Mouse (Mus musculus) heart, embryonic 11.5 days (tissue): ENCODE measurements at regions not wholly inside any gene's neighbourhood (a gene's known extent, or its start where the extent isn't known, plus 50 kb on each side); places are given as distances from the start of the nearest gene placed in this dataset.

Source experiments
- ATAC-seq: fragments of 200-750 bp; cut with Nextera tagmentation; replicated peaks from 2 replicates; pipeline ENCODE4 v1.8.0; 2017; ENCODE audit warnings: moderate library complexity; ENCODE audit not compliant: insufficient number of reproducible peaks, low FRiP score, low TSS enrichment
- H3K27ac ChIP-seq: fragments of 300-500 bp; sonication (generic); 2 replicates; pipeline ENCODE4 v1.5.1; 2014; ENCODE audit warnings: mild to moderate bottlenecking, low read depth, low read length
- H3K27me3 ChIP-seq: fragments of 300-500 bp; sonication (generic); 2 replicates; pipeline ENCODE4 v1.6.1; 2014; ENCODE audit warnings: mild to moderate bottlenecking, low read length, mixed read lengths; ENCODE audit not compliant: control insufficient read depth, insufficient read depth
- H3K36me3 ChIP-seq: fragments of 300-500 bp; sonication (generic); 2 replicates; pipeline ENCODE4 v1.6.1; 2014; ENCODE audit warnings: mild to moderate bottlenecking, low read length, moderate library complexity, mixed read lengths; ENCODE audit not compliant: control insufficient read depth, insufficient read depth
- H3K4me1 ChIP-seq: fragments of 300-500 bp; sonication (generic); 2 replicates; pipeline ENCODE4 v1.6.1; 2014; ENCODE audit warnings: low read length; ENCODE audit not compliant: control insufficient read depth, insufficient read depth
- H3K4me2 ChIP-seq: fragments of 300-500 bp; sonication (generic); 2 replicates; pipeline ENCODE4 v1.6.1; 2014; ENCODE audit warnings: mild to moderate bottlenecking, moderate library complexity
- H3K4me3 ChIP-seq: fragments of 300-500 bp; sonication (generic); 2 replicates; pipeline ENCODE4 v1.5.1; 2014; ENCODE audit warnings: low read depth, low read length
- H3K9ac ChIP-seq: fragments of 300-500 bp; sonication (generic); 2 replicates; pipeline ENCODE4 v1.6.1; 2014; ENCODE audit warnings: mild to moderate bottlenecking, low read depth, low read length, moderate library complexity
- H3K9me3 ChIP-seq: fragments of 300-500 bp; sonication (generic); replicated peaks from 2 replicates; pipeline ENCODE4 v1.6.1; 2016; ENCODE audit warnings: low read length; ENCODE audit not compliant: control insufficient read depth
- WGBS: fragments of 180-500 bp; shearing (Covaris S2); extraction: QIAGEN DNeasy Blood & Tissue Kit; methylation state at CpG from one replicate; pipeline ENCODE4 v1.1.7; 2014; ENCODE audit not compliant: insufficient replicate concordance; 5-methylcytosine and 5-hydroxymethylcytosine counted together

DNA sequence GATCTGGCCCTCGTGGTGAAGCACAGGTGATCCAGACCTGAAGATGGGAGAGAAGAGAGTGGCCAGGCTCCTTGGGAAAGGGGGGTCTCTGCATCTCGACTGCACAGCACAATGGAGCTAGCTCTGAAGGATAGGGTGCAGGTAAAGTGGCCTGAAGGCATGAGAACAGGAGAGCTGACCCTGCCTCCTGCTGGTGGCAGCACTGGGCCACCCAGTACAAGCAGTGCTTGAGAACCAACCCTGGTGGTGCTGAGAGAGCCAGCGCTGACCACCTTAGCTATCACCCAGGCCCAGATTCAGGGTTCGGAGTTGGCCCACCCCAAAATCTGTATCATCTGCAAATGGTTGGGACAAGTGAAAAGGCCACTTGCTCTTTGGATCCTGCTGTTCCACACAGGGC lies 66.2 kb downstream of the A730009L09Rik start:
- H3K27me3 ChIP-seq, result no peaks in the 10 kb centered on the region
- ATAC-seq, result no peak
- no peak overlapping the region for H3K9ac ChIP-seq
- H3K4me3 ChIP-seq, result no peak overlapping the region
- H3K9me3 ChIP-seq, result no peaks in the 10 kb centered on the region
- no peaks in the 10 kb centered on the region for H3K36me3 ChIP-seq
- 71% methylated on average over 4 of the region's 4 CpGs for WGBS
- H3K27ac ChIP-seq, result no peak overlapping the region
- H3K4me2 ChIP-seq, result no peak overlapping the region
- H3K4me1 ChIP-seq, result no peaks in the 10 kb centered on the region

DNA sequence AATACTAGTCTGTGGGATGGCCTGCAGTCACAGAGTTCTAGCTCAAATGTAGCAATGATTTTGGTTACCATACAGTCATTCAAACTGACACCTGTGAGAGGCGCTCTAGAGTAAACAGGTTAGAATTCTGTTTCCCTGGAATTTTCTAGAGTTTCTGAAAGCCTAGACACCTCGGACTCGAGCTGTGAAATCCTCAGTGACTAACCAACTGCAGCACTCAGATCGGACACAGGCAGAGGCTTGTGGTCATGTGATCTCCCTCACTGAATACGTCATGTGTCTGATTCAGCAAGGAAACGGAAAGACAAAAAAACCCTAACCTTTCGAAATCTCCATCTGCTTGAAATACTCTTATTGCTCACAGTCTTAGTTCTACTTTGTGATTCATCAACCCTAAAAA lies 68.4 kb downstream of the A730009L09Rik start:
- H3K27ac ChIP-seq, result no peak overlapping the region
- H3K9ac ChIP-seq, result no peak overlapping the region
- no peak for ATAC-seq
- no peaks in the 10 kb centered on the region for H3K36me3 ChIP-seq
- no peak overlapping the region for H3K4me3 ChIP-seq
- H3K9me3 ChIP-seq, result no peaks in the 10 kb centered on the region
- no peaks in the 10 kb centered on the region for H3K4me1 ChIP-seq
- WGBS, result 80% methylated on average over 7 of the region's 7 CpGs
- H3K27me3 ChIP-seq, result no peaks in the 10 kb centered on the region
- H3K4me2 ChIP-seq, result no peak overlapping the region

- no peak overlapping the region for H3K4me3 ChIP-seq
- H3K9ac ChIP-seq, result no peak overlapping the region
- H3K4me2 ChIP-seq, result no peak overlapping the region
- no peak overlapping the region for H3K27ac ChIP-seq
- H3K9me3 ChIP-seq, result no peaks in the 10 kb centered on the region
- no peaks in the 10 kb centered on the region for H3K36me3 ChIP-seq
- no peaks in the 10 kb centered on the region for H3K4me1 ChIP-seq
- ATAC-seq, result no peak
- 84% methylated on average over 19 of the region's 19 CpGs for WGBS
- no peaks in the 10 kb centered on the region for H3K27me3 ChIP-seq
These were observed 68.9 kb downstream of the A730009L09Rik start for GRCm38 (mm10) chr16:84583773-84584229.

GRCm38 (mm10) chr16:84584724-84585399 lies 69.9 kb downstream of the A730009L09Rik start:
- Histone ChIP-seq H3K4me1 (no peaks in the 10 kb centered on the region), H3K36me3 (no peaks in the 10 kb centered on the region), H3K27ac (no peak overlapping the region), H3K4me3 (no peak overlapping the region), H3K4me2 (no peak overlapping the region), H3K9me3 (no peaks in the 10 kb centered on the region), H3K9ac (no peak overlapping the region), H3K27me3 (no peaks in the 10 kb centered on the region)
- 79% methylated on average over 14 of the region's 14 CpGs for WGBS
- no peak for ATAC-seq

DNA sequence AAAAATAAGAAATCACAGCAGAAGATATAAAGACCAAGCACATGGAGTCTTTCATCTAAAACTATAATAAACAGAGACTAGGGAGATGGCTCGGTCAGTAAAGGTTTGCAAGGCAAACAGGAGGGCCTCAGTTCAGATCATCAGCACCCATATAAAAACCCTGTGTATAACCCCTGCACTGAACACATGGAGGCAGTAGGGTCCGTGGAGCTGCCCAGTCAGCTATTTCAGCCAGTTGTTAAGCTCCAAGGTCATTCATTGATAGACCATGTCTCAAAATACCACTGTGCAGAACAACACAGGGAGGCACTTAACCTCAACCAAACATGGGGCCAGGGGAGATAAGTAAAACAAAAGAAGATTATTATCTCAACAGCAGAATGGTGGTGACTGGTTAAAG lies 78.1 kb downstream of the A730009L09Rik start:
- H3K4me3 ChIP-seq, result no peak overlapping the region

DNA sequence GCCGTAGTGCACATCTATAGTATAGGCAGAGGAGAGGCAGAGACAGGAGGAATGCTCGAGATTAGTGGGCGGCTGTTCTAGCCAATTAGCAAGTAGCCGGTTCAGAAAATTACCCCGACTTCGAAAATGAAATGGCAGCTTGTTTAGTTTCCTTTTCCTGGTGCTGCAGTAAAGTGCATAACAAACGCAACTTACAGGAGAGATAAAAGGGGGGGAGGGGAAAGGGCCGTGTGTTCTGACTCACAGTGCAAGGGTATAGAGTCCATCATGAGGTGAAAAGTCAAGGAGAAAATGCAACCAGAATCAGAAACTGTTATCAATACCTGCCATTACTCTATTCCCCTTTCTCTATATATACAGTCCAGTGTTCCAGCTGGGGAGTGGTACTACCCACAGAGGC lies 88.0 kb downstream of the A730009L09Rik start:
- H3K9me3 ChIP-seq, result no peaks in the 10 kb centered on the region
- 87% methylated on average over 8 of the region's 8 CpGs for WGBS
- H3K4me2 ChIP-seq, result no peak overlapping the region
- H3K4me3 ChIP-seq, result no peak overlapping the region
- H3K9ac ChIP-seq, result no peak overlapping the region
- no peak overlapping the region for H3K27ac ChIP-seq
- no peaks in the 10 kb centered on the region for H3K27me3 ChIP-seq
- H3K4me1 ChIP-seq, result no peaks in the 10 kb centered on the region
- ATAC-seq, result no peak
- no peaks in the 10 kb centered on the region for H3K36me3 ChIP-seq

More for the DNA sequence above, 78.1 kb downstream of the A730009L09Rik start:
- WGBS, result 58% methylated on average over 2 of the region's 2 CpGs
- Histone ChIP-seq H3K4me2 (no peak overlapping the region), H3K27ac (no peak overlapping the region), H3K36me3 (no peaks in the 10 kb centered on the region), H3K9me3 (no peaks in the 10 kb centered on the region), H3K27me3 (no peaks in the 10 kb centered on the region), H3K4me1 (no peaks in the 10 kb centered on the region), H3K9ac (no peak overlapping the region)
- no peak for ATAC-seq

DNA sequence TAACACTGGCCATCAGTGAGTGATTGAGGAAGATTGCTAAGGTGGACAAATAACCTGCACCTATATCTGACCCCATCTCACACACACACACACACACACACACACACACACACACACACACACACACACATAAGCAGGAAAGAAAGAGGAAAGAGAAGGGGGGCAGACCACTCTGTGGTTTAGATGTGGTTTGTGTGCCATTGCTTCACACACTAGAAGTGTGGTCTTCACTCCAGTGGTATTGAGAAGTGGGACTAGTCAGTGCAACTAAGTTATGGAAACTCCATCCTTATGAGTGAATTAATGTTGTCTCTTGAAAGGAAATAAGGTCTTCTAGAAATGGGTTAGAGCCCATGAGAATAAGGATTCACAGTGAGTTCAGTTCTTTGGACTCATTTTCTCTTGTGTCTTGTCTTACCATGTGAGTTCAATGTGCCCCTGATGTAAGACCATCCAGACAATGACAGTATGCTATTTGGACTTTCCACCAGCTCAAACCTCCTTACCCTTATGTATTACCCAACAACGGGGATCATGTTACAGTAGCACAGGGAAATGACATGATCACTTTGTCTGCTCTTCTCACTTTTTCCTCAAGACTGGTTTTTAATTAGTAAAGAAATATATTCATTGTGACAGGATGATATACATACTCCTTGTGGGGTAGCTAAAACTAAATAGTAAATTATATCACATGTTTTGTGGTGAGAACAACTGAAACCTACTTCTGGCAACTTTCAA lies 88.7 kb downstream of the A730009L09Rik start:
- Histone ChIP-seq H3K4me2 (no peak overlapping the region), H3K36me3 (no peaks in the 10 kb centered on the region), H3K9ac (no peak overlapping the region), H3K9me3 (no peaks in the 10 kb centered on the region), H3K4me3 (no peak overlapping the region), H3K4me1 (no peaks in the 10 kb centered on the region), H3K27me3 (no peaks in the 10 kb centered on the region), H3K27ac (no peak overlapping the region)
- ATAC-seq, result no peak
- WGBS, result 88% methylated on average over 1 of the region's 1 CpGs

GRCm38 (mm10) chr16:84604272-84604975 lies 89.5 kb downstream of the A730009L09Rik start:
- WGBS, result 85% methylated on average over 9 of the region's 9 CpGs

More at GRCm38 (mm10) chr16:84604272-84604975, 89.5 kb downstream of the A730009L09Rik start:
- Histone ChIP-seq H3K4me2 (no peak overlapping the region), H3K27ac (no peak overlapping the region), H3K36me3 (no peaks in the 10 kb centered on the region), H3K4me3 (no peak overlapping the region), H3K4me1 (no peaks in the 10 kb centered on the region), H3K9me3 (no peaks in the 10 kb centered on the region), H3K9ac (no peak overlapping the region), H3K27me3 (no peaks in the 10 kb centered on the region)
- ATAC-seq, result no peak
